Mouse (Mus musculus) mammary gland, adult 2 months (tissue): ENCODE data around the gene St8sia4. TPM values are rescaled to one million over a fixed set of nuclear protein-coding genes. Genes with fewer than 3 reads are reported as not detected.

Experiments used
- polyA plus RNA-seq: library from polyadenylated mRNA; depleted of rRNA; stranded (reverse); fragments of >200 nt; gene quantifications from 2 replicates; pipeline ENCODE4 v1.2.3, GENCODE M21; 2012; ENCODE audit warnings: low replicate concordance; rRNA removed

Gene St8sia4
- polyA plus RNA-seq: 3.3 and 3.6 TPM in 2 replicates

GRCm38 (mm10) chr1:95667435-95668252 is at the start of gene St8sia4:
Gene St8sia4, minus strand, starts transcription at chr1:95667571.

